Mouse (Mus musculus) myocyte (in vitro differentiated cells): ENCODE measurements at regions not wholly inside any gene's neighbourhood (a gene's known extent, or its start where the extent isn't known, plus 50 kb on each side); places are given as distances from the start of the nearest gene placed in this dataset.
A peak's percentile ranks its signal among the peaks of the same experiment; 100 is the strongest.
"Not testable (repeated sequence)": the region's sequence is repeated elsewhere in the genome, so short reads cannot be mapped to it uniquely, and the experiment has no call there.

Experiments used
- H3K27me3 ChIP-seq: one replicate; pipeline ENCODE4 v1.6.1; 2011; ENCODE audit not compliant: control insufficient read depth, insufficient read depth, insufficient read length
- H3K36me3 ChIP-seq: one replicate; pipeline ENCODE4 v1.6.1; 2011; ENCODE audit not compliant: control insufficient read depth, insufficient read depth
- H3K4me2 ChIP-seq: one replicate; pipeline ENCODE4 v1.6.1; 2011; ENCODE audit warnings: low read depth, control low read depth
- H3K4me3 ChIP-seq: one replicate; pipeline ENCODE4 v1.5.1; 2011; ENCODE audit warnings: mild to moderate bottlenecking, control low read depth, moderate library complexity
- H3K79me2 ChIP-seq: one replicate; pipeline ENCODE4 v1.6.1; 2011; ENCODE audit not compliant: control insufficient read depth, insufficient read depth
- H3ac ChIP-seq: one replicate; pipeline ENCODE4 v1.6.1; 2011; ENCODE audit not compliant: control insufficient read depth, insufficient read length
- CEBPB ChIP-seq: IDR thresholded peaks from 2 replicates; pipeline ENCODE4 v1.6.1; 2011; ENCODE audit warnings: mild to moderate bottlenecking, moderate library complexity; ENCODE audit not compliant: poor library complexity, insufficient read depth, severe bottlenecking
- E2F4 ChIP-seq: IDR thresholded peaks from one replicate; pipeline ENCODE4 v1.6.1; 2011; ENCODE audit warnings: mild to moderate bottlenecking, control low read depth, moderate library complexity; ENCODE audit not compliant: insufficient read depth
- MAX ChIP-seq: IDR thresholded peaks from one replicate; pipeline ENCODE4 v1.6.1; 2011; ENCODE audit warnings: low read depth, mild to moderate bottlenecking, control low read depth
- MYOD1 ChIP-seq, 3 experiments: IDR thresholded peaks; one replicate each; pipeline ENCODE4 v1.6.1; 2011; ENCODE audit warnings: control low read depth in 2 of 3, low read depth in 2 of 3, mild to moderate bottlenecking in 2 of 3, moderate library complexity in 1 of 3; ENCODE audit not compliant: insufficient read length in 2 of 3, control insufficient read depth in 1 of 3
- MYOG ChIP-seq, 3 experiments: IDR thresholded peaks; one replicate each; pipeline ENCODE4 v1.6.1; 2011; ENCODE audit warnings: control low read depth in 2 of 3, low read depth in 2 of 3, mild to moderate bottlenecking in 2 of 3; ENCODE audit not compliant: insufficient read length in 2 of 3, control insufficient read depth in 1 of 3, insufficient read depth in 1 of 3
- POLR2A ChIP-seq: IDR thresholded peaks from one replicate; pipeline ENCODE4 v1.6.1; 2011; ENCODE audit warnings: low read depth, mild to moderate bottlenecking, control low read depth, moderate library complexity; ENCODE audit not compliant: insufficient read length
- POLR2AphosphoS2 ChIP-seq: IDR thresholded peaks from one replicate; pipeline ENCODE4 v1.6.1; 2011; ENCODE audit warnings: low read depth, control low read depth; ENCODE audit not compliant: insufficient read length
- REST ChIP-seq: IDR thresholded peaks from one replicate; pipeline ENCODE4 v1.6.1; 2011; ENCODE audit warnings: mild to moderate bottlenecking, control low read depth, moderate library complexity; ENCODE audit not compliant: insufficient read depth, insufficient read length
- SRF ChIP-seq: IDR thresholded peaks from one replicate; pipeline ENCODE4 v1.6.1; 2011; ENCODE audit warnings: low read depth; ENCODE audit not compliant: control insufficient read depth, insufficient read length
- TCF12 ChIP-seq: IDR thresholded peaks from one replicate; pipeline ENCODE4 v1.6.1; 2011; ENCODE audit warnings: mild to moderate bottlenecking, control low read depth; ENCODE audit not compliant: poor library complexity, insufficient read depth, severe bottlenecking
- TCF3 ChIP-seq: IDR thresholded peaks from one replicate; pipeline ENCODE4 v1.6.1; 2011; ENCODE audit warnings: low read depth, control low read depth; ENCODE audit not compliant: insufficient read length
- USF1 ChIP-seq: IDR thresholded peaks from one replicate; pipeline ENCODE4 v1.6.1; 2011; ENCODE audit warnings: low read depth, mild to moderate bottlenecking, control low read depth, moderate library complexity

DNA sequence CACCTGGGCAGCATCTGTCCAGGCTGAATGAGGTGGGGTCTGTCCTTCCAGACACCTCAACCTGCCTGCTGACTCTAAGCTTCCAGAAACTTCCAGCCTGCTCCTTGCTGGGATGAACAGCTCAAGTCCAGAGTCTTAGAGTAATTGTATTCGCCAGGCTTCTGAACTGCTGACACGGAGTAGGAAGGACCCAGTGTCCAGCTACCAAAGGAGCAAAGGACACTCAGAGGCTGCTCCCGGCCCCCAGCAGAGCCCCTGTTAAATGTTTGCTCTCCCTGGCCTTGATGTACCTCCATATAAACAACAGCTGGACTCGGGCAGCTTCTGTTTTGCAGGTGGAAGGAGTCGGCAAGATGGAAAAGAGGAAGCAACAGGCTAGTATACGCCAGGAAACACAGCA is 137.5 kb downstream of the Katnal1 start:
- Histone ChIP-seq H3K4me2 (no peak overlapping the region), H3K36me3 (no peaks in the 10 kb centered on the region), H3ac (no peak overlapping the region), H3K27me3 (no peaks in the 10 kb centered on the region), H3K79me2 (no peaks in the 10 kb centered on the region), H3K4me3 (no peak overlapping the region)
- TF ChIP-seq SRF (no peak), MAX (no peak), MYOG (IDR thresholded peaks at IDR 0.05; ENCODE audit: control insufficient read depth in 1 of 3, insufficient read depth in 1 of 3, insufficient read length in 2 of 3, low read depth in 2 of 3) (no peak), POLR2AphosphoS2 (no peak), USF1 (no peak), REST (no peak), POLR2A (no peak), MYOD1 (IDR thresholded peaks at IDR 0.05; ENCODE audit: control insufficient read depth in 1 of 3, insufficient read length in 2 of 3, low read depth in 2 of 3) (no peak), CEBPB (no peak), TCF3 (no peak), TCF12 (no peak), E2F4 (no peak)

DNA sequence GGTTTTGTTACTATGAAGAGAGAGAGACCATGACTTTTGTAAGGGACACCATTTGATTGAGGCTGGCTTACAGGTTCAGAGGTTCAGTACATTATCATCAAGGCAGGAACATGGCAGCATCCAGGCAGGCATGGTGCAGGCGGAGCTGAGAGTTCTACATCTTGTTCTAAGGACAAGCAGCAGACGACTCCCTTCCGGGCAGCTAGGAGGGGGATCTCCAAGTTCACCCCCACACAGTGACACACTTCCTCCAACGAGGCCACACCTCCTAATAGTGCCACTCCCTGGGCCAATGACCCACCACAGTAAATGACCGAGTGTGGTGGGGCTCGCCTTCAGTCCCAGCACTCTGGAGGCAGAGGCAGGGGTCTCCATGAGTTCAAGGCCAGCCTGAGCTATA is 138.8 kb downstream of the Katnal1 start:
- H3K4me2 ChIP-seq, H3ac ChIP-seq, H3K79me2 ChIP-seq, H3K27me3 ChIP-seq, H3K4me3 ChIP-seq, H3K36me3 ChIP-seq: not testable (repeated sequence)

DNA sequence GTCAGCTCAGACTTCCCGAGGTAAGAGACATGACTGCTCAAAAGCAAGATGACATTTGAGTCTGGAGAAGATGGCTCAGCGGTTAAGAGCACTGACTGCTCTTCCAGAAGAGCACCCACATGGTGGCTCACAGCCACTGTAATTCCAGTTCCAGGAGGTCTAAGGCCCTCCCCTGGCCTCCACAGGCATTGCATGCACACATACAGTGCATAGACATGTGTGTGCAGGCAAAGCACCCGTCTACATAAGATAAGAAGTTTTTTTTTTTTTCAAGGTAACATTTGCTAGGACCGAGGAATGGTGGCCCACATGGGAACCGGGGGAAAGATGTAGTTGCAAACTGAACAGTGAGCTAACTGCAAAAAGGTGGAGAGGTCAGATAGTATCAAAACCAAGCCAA is 139.3 kb downstream of the Katnal1 start:
- H3K36me3 ChIP-seq, result no peaks in the 10 kb centered on the region
- H3K27me3 ChIP-seq, result no peaks in the 10 kb centered on the region
- H3K4me3 ChIP-seq, result no peak overlapping the region
- no peak overlapping the region for H3ac ChIP-seq
- H3K4me2 ChIP-seq, result no peak overlapping the region
- no peak for TF ChIP-seq TCF12
- TF ChIP-seq POLR2AphosphoS2, result no peak
- TF ChIP-seq SRF, result no peak
- no peak for TF ChIP-seq CEBPB
- no peak for TF ChIP-seq POLR2A
- TF ChIP-seq MYOG (IDR thresholded peaks at IDR 0.05; ENCODE audit: control insufficient read depth in 1 of 3, insufficient read depth in 1 of 3, insufficient read length in 2 of 3, low read depth in 2 of 3), result no peak
- no peak for TF ChIP-seq USF1
- no peak for TF ChIP-seq MYOD1 (IDR thresholded peaks at IDR 0.05; ENCODE audit: control insufficient read depth in 1 of 3, insufficient read length in 2 of 3, low read depth in 2 of 3)
- TF ChIP-seq E2F4, result no peak
- no peak for TF ChIP-seq REST
- no peak for TF ChIP-seq TCF3
- no peak for TF ChIP-seq MAX
- H3K79me2 ChIP-seq, result no peaks in the 10 kb centered on the region

DNA sequence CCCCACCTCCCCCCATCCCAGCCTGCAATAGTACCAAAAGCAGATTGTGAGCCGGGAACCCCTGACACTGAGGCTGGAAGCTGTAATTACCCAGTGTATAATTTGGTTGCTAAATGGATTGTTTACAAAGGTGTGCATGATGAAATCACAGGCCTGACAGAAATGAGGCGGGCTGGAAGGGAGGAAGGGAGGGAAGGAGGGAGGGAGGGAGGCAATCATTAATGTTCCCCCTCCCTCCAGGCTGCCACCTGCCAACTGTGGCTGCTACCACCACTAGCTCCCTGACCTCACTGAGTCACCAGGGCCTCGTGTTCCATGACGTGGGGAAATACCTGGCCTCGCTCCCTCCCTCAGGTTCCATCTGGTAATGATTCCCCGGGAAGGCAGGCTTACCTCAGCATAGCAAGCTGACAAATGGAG is 140.0 kb downstream of the Katnal1 start:
- H3K27me3 ChIP-seq, result no peaks in the 10 kb centered on the region
- H3K36me3 ChIP-seq, result no peaks in the 10 kb centered on the region
- H3K4me3 ChIP-seq, result no peak overlapping the region
- no peaks in the 10 kb centered on the region for H3K79me2 ChIP-seq
- no peak overlapping the region for H3K4me2 ChIP-seq
- TF ChIP-seq TCF12 (no peak), MAX (no peak), MYOD1 (IDR thresholded peaks at IDR 0.05; ENCODE audit: control insufficient read depth in 1 of 3, insufficient read length in 2 of 3, low read depth in 2 of 3) (peak in 1 of 3 experiments; percentile 18)
- H3ac ChIP-seq, result no peak overlapping the region

DNA sequence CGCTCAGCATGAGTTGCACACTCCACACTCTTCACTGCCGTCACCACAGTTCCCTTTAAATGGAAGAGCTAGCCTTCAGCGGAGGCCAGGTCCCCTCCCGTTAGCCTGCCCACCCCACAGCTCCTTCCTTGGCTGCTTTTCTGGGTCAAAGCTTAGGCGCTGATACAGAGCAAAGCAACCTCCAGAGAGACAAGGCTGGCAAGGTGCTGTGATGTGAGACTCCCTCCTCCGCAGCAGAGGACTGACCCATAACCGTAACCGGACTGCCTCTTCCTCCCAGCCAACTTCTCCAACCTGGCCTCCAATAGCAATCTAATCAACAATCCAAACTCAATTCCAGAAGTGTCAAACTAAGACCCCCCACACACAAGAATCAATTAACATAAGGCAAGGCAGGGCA is 140.4 kb downstream of the Katnal1 start:
- Histone ChIP-seq H3K36me3 (no peaks in the 10 kb centered on the region), H3K4me3 (no peak overlapping the region), H3K4me2 (no peak overlapping the region), H3K27me3 (no peaks in the 10 kb centered on the region), H3ac (no peak overlapping the region), H3K79me2 (no peaks in the 10 kb centered on the region)
- TF ChIP-seq MAX (no peak), CEBPB (no peak), E2F4 (no peak), POLR2A (no peak), POLR2AphosphoS2 (no peak), USF1 (no peak), SRF (no peak), MYOD1 (IDR thresholded peaks at IDR 0.05; ENCODE audit: control insufficient read depth in 1 of 3, insufficient read length in 2 of 3, low read depth in 2 of 3) (no peak), TCF12 (no peak), REST (no peak), MYOG (IDR thresholded peaks at IDR 0.05; ENCODE audit: control insufficient read depth in 1 of 3, insufficient read depth in 1 of 3, insufficient read length in 2 of 3, low read depth in 2 of 3) (no peak), TCF3 (no peak)
